Comparison of ENCODE assay signal across 9 mouse cellular contexts in the genomic region with DNA sequence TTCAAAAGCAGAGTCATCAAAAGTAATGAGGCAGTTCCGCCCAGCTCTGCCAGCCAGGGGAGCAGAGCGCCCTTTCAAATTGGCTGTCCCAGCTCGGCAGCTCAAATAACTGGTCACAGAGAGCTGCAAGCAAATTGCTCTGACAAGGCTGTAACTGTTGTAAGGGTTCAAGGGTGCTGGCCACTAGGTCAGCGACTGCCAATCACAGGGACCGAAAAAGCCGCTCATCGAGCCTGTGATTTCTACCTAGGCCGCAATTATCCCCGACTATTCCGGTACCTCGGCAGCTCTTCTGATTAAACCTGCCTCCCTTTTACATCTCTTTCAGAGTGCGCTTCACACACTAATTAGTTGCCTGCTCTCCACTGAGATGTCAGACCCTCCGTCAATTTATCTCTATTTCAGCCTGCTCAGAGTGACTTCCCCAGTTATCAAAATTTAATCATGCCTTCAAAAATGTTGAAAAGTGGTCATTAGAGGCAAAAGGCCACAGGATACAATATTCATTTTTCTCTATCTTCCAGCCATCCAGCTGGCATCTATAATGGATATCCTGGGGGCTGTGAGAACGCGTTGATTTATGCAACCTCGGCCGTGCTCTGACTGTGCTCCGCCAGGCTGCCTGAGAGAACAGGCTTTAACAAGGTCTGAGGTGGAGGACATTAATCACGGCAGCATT.
DNase-seq lines count a peak whose midpoint lies in the region; ATAC-seq lines count a peak whose summit lies in the region.
"Had no signal": no experiment of that assay in that cellular context is flagged by ENCODE, and none has a peak within 500 bp of the region (broad histone marks: within the 10 kb centered on the region; RNA-seq: fewer than 3 reads in every experiment).

No protein-coding gene starts in this region.

- no peak overlapping the region for H3K9ac ChIP-seq in embryonic facial prominence, embryonic 11.5 days (replicated peaks; ENCODE audit: low read length)

- peak; percentile 4 to 23 for DNase-seq in left cerebral cortex, postnatal 25 days (ENCODE audit: low spot score in 2 of 2)
- DNase-seq in left cerebral cortex, adult 18-20 months (ENCODE audit: low spot score in 2 of 2) = no peak
- peak; percentile 59 for DNase-seq in embryonic facial prominence, embryonic 11.5 days (ENCODE audit: low spot score)
- peak; percentile 60 for DNase-seq in hindlimb bud, embryonic 11.5 days (ENCODE audit: extremely low spot score, low read depth, low spot score)
- DNase-seq in right cerebral cortex, postnatal 10 days (ENCODE audit: low spot score in 2 of 2) = peak; percentile 45 to 46
- no peak for DNase-seq in cerebellum, postnatal 25 days
- no peak for DNase-seq in kidney, postnatal 14 days
- DNase-seq: thymus, postnatal 4 days had no signal

- H3K27me3 ChIP-seq in embryonic facial prominence, embryonic 11.5 days (ENCODE audit: control insufficient read depth, insufficient read depth, low read length) = no peaks in the 10 kb centered on the region

- no peaks in the 10 kb centered on the region for H3K4me1 ChIP-seq in embryonic facial prominence, embryonic 11.5 days (ENCODE audit: control insufficient read depth, insufficient read depth, low read length)

- H3K9me3 ChIP-seq in embryonic facial prominence, embryonic 11.5 days (replicated peaks; ENCODE audit: control insufficient read depth, low read length) = no peaks in the 10 kb centered on the region

- peak; percentile 59; the same call in 1 of the 2 replicates for ATAC-seq in embryonic facial prominence, embryonic 11.5 days (replicated peaks; ENCODE audit: insufficient number of reproducible peaks, low FRiP score, low TSS enrichment, low read depth)
- no peak for ATAC-seq in megakaryocyte, adult 5-6 weeks (ENCODE audit: poor library complexity, severe bottlenecking)

- intact Hi-C loops in left cerebral cortex, postnatal 25 days (cut with DNase I) = no loop called here

- 13% methylated on average over 19 of the region's 19 CpGs for WGBS in embryonic facial prominence, embryonic 11.5 days

- H3K27ac ChIP-seq in embryonic facial prominence, embryonic 11.5 days (replicated peaks; ENCODE audit: low read depth, low read length) = no peak overlapping the region

- no peak overlapping the region for H3K4me3 ChIP-seq in embryonic facial prominence, embryonic 11.5 days (ENCODE audit: low read depth, low read length)

- H3K36me3 ChIP-seq in embryonic facial prominence, embryonic 11.5 days (replicated peaks; ENCODE audit: control insufficient read depth, insufficient read depth, low read depth, low read length) = no peaks in the 10 kb centered on the region

- peak overlapping the region; percentile 27 for H3K4me2 ChIP-seq in embryonic facial prominence, embryonic 11.5 days (ENCODE audit: low read depth, low read length)

Comparison
In these comparisons a context has a peak if more than half of its experiments do, and no peak if none do; other contexts are left out.
1. DNase-seq: peak in left cerebral cortex, postnatal 25 days (2 of 2), embryonic facial prominence, embryonic 11.5 days (single experiment), hindlimb bud, embryonic 11.5 days (single experiment) and right cerebral cortex, postnatal 10 days (2 of 2); none in left cerebral cortex, adult 18-20 months (0 of 2), cerebellum, postnatal 25 days (0 of 2) and kidney, postnatal 14 days (single experiment).